Mouse (Mus musculus) embryonic fibroblast, embryonic 13.5 days (primary cell): ENCODE measurements around the gene Fetub.

ENCODE experiments used
- CTCF ChIP-seq: IDR thresholded peaks from 2 replicates; pipeline ENCODE4 v1.5.1; 2011; ENCODE audit warnings: mild to moderate bottlenecking, control low read depth, low read length, moderate library complexity, borderline replicate concordance; ENCODE audit not compliant: insufficient read depth
- POLR2A ChIP-seq: IDR thresholded peaks from 2 replicates; pipeline ENCODE4 v1.6.1; 2011; ENCODE audit warnings: low read depth, mild to moderate bottlenecking, control low read depth, low read length, moderate library complexity

GRCm38 (mm10) chr16:22939120-22939695 is 21.1 kb downstream of the Fetub start:
- no peak for TF ChIP-seq POLR2A
- no peak for TF ChIP-seq CTCF
